Mouse (Mus musculus): ENCODE data around the gene Matn3. TPM values are rescaled to one million over a fixed set of nuclear protein-coding genes. Genes with fewer than 3 reads are reported as not detected.

Gene Matn3
- polyA plus RNA-seq (2016; fragmentation: Nextera tagmentation; extraction: Ambion mirVana) = 0.54 and 0.58 TPM in 2 replicates

DNA sequence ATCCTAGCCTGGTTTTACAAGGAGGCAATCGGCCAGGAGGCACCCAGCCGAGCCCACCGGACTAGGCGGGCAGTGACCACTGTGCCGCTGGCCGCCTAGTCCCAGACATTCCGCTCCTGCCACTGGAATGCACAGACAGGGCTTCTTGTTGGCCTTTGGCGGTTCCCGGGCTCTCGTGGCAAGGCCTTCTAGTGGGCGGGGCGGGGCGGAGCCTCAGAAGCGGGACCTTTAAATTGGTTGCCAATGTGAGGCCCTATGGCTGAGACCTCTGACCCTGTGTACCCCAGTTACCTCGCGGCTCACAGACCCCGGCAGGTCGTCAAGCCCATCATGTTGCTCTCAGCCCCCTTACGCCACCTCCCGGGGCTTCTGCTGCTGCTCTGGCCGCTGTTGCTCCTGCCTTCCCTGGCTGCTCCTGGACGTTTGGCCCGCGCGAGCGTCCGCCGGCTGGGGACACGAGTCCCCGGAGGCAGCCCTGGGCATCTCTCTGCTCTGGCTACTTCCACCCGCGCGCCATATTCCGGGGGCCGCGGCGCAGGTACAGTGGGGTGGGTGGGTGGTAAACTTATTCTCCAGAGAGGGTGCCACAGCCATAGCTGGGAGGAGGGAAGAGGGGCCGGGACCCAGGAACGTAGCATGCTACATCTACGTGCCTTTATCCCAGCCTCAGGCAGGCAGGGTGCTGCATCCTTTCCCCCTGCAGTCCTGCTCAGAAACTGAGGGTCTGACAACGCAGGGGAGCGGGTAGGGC, at the start of gene Matn3:
Matn3 (plus strand) TSS at position 216 of the 751 bp plus-strand sequence.
- peak; percentile 60 for ATAC-seq (ENCODE audit: low FRiP score)
- Histone ChIP-seq H3K4me3 (replicated peaks) (peak within 1 kb of the TSS; percentile 46), H3K4me2 (peak within 1 kb of the TSS; percentile 95), H3K36me3 (replicated peaks) (no peaks in the 10 kb centered on the region), H3K9me3 (no peaks in the 10 kb centered on the region), H3K9ac (peak within 1 kb of the TSS; percentile 59), H3K27ac (no peak within 1 kb of the TSS), H3K27me3 (peaks cover 35% of the 10 kb centered on the region), H3K4me1 (peaks cover 10% of the 10 kb centered on the region)
- under 1% methylated on average over 42 of the region's 42 CpGs for WGBS

DNA sequence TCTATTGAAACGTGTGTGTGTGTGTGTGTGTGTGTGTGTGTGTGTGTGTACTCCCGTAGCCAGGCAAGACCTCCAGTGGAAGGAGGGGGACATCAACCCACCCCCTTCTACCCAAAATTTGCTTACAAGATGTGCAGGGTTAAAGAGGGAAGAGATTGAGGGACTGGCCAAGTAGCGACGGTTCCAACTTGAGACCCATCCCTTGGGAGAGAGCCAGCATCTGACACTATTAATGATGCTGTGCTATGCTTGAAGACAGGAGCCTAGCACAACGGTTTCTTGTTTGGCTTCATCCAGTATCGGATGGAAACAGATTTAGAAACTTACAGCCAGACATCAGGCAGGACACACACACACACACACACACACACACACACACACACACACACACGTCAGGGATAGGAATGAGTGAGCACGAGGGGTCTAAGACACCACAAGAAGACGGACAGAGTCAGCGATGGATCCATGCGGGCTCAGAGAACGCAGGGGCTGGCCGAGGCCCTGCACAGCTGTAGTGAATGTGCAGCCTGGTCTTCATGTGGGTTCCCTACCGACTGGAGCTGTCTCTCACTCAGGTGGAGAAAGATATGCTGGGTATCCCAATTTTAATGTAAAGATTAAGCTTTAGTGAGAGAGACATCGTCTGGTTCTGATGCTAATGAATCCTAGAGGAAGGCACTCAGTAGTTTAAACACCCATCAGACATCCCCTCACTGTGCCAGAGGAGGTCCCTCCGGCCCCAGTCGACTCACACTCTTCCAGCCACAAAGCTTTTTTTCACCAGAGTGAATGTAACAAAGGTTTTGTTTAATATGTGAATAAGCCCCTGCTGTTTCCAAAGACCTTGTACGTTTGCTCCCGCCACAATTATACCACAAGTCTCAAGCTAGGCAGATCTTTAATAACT, 48.6 kb upstream of the Matn3 start:
- Histone ChIP-seq H3K9me3 (no peaks in the 10 kb centered on the region), H3K27me3 (no peaks in the 10 kb centered on the region), H3K27ac (no peak overlapping the region), H3K4me1 (peaks cover 16% of the 10 kb centered on the region), H3K36me3 (replicated peaks) (no peaks in the 10 kb centered on the region), H3K4me3 (replicated peaks) (no peak overlapping the region), H3K9ac (no peak overlapping the region), H3K4me2 (no peak overlapping the region)
- ATAC-seq (ENCODE audit: low FRiP score) = no peak
- WGBS = 55% methylated on average over 19 of the region's 19 CpGs

DNA sequence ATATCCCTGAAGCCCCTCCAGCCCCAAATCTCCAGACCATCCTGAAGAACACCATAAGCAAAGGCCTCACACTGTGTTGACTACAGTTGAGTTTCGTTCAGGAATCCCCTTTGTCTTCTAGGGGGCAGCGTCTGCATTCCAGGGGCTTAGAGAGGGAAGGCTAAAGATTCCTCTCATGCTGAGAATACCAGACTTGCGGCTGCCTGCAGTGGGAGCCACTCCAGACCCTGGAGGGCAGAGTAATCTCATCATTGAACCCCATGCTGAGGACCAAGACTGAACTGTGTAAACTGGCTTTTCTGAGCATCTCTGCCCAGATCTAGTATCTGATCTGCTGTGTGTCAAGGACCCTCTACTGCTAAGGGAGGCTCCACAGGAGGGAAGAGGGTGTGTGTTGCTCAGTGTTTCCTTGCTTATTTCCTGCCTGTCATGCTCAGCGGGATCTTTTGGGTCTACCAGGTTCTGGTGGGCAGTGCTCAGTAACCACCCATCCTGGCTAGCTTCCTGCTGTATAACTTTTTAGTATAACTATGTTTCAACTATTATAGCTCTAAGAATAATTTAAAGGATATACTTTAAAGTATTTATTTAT, 47.5 kb upstream of the Matn3 start:
- 19% methylated on average over 4 of the region's 4 CpGs for WGBS

DNA sequence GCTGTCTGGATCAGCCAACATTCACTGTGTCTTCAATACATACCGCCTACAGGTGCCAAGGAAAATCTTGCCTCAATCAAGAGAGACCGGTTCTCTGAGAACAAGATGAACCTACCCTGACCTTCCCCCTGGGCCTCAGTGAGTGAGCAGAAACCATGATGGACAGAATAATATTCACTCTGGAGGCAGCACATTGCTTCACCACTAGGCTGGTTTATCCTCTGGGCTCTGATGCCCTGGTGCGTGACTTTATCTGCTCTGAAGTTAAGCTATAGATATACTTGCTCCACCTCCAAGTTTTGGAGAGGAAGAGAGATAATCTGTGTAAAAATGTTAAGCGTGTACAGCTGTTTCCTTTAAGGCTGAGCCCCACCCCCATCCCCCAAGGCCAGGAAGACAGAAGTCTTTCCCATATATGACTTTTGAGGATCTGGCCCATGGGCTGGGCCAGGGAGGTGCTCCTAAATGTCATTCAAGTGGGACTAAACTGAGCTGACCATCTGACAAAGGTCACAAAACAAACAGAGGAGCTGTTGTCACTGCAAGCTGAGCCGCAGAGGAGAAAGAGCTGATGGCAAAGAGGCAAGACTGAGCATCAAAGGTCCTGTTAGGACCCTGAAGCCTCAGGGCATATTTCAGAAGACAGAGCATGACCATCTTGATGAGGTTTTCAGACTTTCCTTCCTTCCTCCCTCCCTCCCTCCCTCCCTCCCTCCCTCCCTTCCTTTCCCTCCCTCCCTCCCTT, 46.6 kb upstream of the Matn3 start:
- Histone ChIP-seq H3K4me3 (replicated peaks) (no peak overlapping the region), H3K36me3 (replicated peaks) (no peaks in the 10 kb centered on the region), H3K9ac (no peak overlapping the region), H3K27ac (no peak overlapping the region), H3K27me3 (no peaks in the 10 kb centered on the region), H3K4me2 (no peak overlapping the region), H3K9me3 (no peaks in the 10 kb centered on the region), H3K4me1 (peaks cover 16% of the 10 kb centered on the region)
- 68% methylated on average over 5 of the region's 5 CpGs for WGBS
- ATAC-seq (ENCODE audit: low FRiP score) = no peak

More for the DNA sequence above, 47.5 kb upstream of the Matn3 start:
- Histone ChIP-seq H3K27me3 (no peaks in the 10 kb centered on the region), H3K4me2 (no peak overlapping the region), H3K4me1 (peaks cover 16% of the 10 kb centered on the region), H3K9me3 (no peaks in the 10 kb centered on the region), H3K36me3 (replicated peaks) (no peaks in the 10 kb centered on the region), H3K9ac (no peak overlapping the region), H3K4me3 (replicated peaks) (no peak overlapping the region), H3K27ac (no peak overlapping the region)
- no peak for ATAC-seq (ENCODE audit: low FRiP score)

DNA sequence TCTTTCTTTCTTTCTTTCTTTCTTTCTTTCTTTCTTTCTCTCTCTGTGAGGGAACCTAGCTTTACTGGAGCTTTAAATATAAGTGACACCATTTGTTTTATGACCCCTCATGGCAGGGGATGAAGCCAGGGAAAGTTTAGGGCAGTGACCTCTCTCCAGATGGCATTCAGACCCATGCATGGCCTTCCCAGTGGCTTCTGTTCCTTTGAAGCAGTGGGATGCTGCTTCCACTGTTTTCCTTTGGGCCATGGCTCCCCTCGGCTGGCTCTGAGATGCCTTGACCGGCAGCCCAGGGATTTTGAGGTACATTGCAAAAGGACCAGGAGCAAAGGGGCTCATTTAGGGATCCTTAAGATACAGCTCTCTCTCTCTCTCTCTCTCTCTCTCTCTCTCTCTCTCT, 45.8 kb upstream of the Matn3 start:
- no peak overlapping the region for H3K27ac ChIP-seq
- peaks cover 16% of the 10 kb centered on the region for H3K4me1 ChIP-seq
- no peak for ATAC-seq (ENCODE audit: low FRiP score)
- no peak overlapping the region for H3K9ac ChIP-seq
- H3K36me3 ChIP-seq (replicated peaks) = no peaks in the 10 kb centered on the region
- H3K4me2 ChIP-seq = no peak overlapping the region
- H3K4me3 ChIP-seq (replicated peaks) = no peak overlapping the region
- H3K27me3 ChIP-seq = no peaks in the 10 kb centered on the region
- 26% methylated on average over 2 of the region's 2 CpGs for WGBS
- no peaks in the 10 kb centered on the region for H3K9me3 ChIP-seq

DNA sequence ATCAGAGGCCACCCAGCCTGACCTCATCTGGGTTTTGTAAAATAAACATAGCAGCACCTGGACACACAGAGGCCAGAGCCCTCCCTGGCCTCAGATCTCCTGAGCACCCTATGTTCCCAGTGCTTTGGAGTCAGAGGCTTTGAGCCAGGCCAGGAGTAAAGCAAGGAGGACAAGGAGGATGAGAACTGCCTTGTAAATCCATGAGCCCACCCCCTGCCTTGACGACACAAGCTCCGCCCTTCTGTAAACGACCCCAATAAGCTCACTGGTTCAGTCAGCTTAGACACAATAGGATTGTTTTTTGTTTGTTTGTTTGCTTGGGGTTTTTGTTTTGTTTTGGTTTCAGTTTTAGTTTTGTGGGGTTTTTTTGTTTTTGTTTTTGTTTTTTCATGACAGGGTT, 45.2 kb upstream of the Matn3 start:
- no peak overlapping the region for H3K27ac ChIP-seq
- no peaks in the 10 kb centered on the region for H3K36me3 ChIP-seq (replicated peaks)
- H3K9ac ChIP-seq = no peak overlapping the region
- H3K4me1 ChIP-seq = peaks cover 16% of the 10 kb centered on the region
- H3K4me3 ChIP-seq (replicated peaks) = no peak overlapping the region
- no peaks in the 10 kb centered on the region for H3K27me3 ChIP-seq
- 28% methylated on average over 3 of the region's 3 CpGs for WGBS
- H3K9me3 ChIP-seq = no peaks in the 10 kb centered on the region
- no peak overlapping the region for H3K4me2 ChIP-seq
- no peak for ATAC-seq (ENCODE audit: low FRiP score)

DNA sequence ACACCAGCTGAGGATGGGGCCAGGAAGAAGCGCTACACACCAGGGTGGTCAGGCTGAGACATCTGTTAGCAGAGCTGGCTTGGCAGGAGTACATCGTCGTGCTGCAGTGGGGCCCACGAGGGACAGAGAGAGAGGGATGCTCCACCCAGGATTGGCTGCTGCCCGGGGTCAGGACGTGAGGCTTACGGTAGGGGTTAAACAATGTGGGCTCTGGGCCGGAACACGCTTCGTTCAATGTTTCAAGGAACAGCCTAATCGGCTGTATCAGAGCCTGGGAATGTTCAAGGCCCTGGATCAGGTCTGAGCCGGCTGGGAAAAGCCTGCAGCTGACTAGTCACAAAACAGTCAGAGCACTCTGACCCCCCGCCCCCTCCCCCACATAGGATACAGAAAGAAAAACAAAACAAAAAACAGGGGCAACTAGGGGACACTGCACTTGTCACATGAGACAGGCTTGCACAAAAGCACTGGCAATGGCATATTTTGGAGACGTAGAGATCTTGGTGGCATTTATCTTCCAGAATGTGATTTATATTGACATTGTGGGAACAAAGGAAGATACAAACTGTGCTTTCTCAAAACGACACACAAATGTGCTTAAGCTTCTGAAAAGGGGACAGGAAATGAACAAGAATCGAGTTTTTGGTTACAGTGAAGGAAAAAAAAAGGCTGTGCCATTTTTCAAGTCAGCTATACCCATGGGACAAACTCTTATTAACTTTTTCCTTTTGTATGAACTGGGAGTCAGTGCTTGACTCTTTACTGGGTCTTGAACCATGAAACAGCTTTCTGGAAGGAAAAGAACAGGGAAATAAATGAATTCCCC, 34.7 kb upstream of the Matn3 start:
- peak overlapping the region; percentile 5; the same call in 1 of the 2 replicates for H3K27ac ChIP-seq
- no peak overlapping the region for H3K4me3 ChIP-seq (replicated peaks)
- peak overlapping the region; percentile 50; the same call in 1 of the 2 replicates for H3K9ac ChIP-seq
- ATAC-seq (ENCODE audit: low FRiP score) = peak; percentile 78
- peaks cover 9% of the 10 kb centered on the region for H3K4me1 ChIP-seq
- H3K27me3 ChIP-seq = no peaks in the 10 kb centered on the region
- no peaks in the 10 kb centered on the region for H3K36me3 ChIP-seq (replicated peaks)
- H3K9me3 ChIP-seq = no peaks in the 10 kb centered on the region
- 0 out of 2 replicates have a peak overlapping the region, but pooled peaks have one; percentile 21 for H3K4me2 ChIP-seq
- WGBS = 10% methylated on average over 16 of the region's 16 CpGs

DNA sequence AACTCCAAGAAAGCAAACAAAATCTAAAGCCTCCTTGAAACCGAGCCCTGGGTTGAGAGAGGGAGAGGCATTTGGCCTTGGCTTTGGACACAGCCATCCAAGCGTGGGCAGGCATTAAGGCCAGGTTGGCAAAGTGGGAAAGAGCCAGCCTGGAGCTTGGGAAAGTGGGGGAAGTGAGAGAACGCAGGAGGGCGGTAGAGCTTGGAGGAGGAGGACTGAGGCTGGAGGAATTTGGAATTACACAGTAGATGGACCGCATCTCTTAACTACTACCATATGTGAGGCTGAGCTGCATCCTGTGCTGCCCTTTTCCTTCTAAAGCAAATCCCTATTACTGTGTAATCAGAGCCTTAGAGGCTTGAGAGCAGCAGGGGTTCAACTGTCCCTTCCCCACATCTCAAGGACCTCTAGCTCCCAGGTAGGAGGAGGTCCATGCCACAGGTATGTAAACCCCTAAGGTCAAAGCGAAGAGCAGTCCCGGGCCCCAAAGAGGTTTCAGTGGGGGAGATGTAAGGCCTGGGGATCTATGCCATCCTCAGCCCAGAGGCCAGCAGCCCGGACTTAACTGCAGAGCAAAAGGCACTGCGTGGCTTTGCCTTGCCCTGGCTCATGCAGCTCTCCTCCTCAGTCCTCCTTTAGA, 33.9 kb upstream of the Matn3 start:
- peaks cover 9% of the 10 kb centered on the region for H3K4me1 ChIP-seq
- H3K27ac ChIP-seq = 0 out of 2 replicates have a peak overlapping the region, but pooled peaks have one; percentile 0
- no peak overlapping the region for H3K4me2 ChIP-seq
- 66% methylated on average over 9 of the region's 9 CpGs for WGBS
- no peak overlapping the region for H3K9ac ChIP-seq
- H3K27me3 ChIP-seq = no peaks in the 10 kb centered on the region
- H3K4me3 ChIP-seq (replicated peaks) = no peak overlapping the region
- no peaks in the 10 kb centered on the region for H3K9me3 ChIP-seq
- ATAC-seq (ENCODE audit: low FRiP score) = no peak
- H3K36me3 ChIP-seq (replicated peaks) = no peaks in the 10 kb centered on the region

DNA sequence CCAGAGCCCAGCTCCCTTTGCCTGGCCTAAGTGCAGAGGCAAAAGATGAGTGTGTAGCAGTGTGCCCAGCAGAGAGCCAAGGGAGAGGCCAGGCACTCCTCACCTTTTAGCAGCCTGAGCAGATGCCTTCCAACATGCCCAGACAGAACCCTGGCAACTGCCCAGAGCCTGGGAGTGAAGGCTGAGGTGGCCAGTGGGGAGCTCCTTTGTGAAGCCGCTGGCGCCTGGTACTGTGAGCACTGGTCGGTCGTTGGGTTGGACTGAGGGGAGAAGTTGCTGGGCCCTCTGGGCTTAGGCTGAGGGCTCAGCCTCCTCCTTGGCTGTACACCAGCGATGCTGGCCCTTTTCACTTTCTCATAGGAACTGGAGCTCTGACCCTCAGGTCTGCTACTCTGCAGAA, 31.4 kb upstream of the Matn3 start:
- no peaks in the 10 kb centered on the region for H3K36me3 ChIP-seq (replicated peaks)
- H3K4me3 ChIP-seq (replicated peaks) = no peak overlapping the region
- no peaks in the 10 kb centered on the region for H3K27me3 ChIP-seq
- ATAC-seq (ENCODE audit: low FRiP score) = no peak
- WGBS = 46% methylated on average over 5 of the region's 5 CpGs
- H3K9me3 ChIP-seq = no peaks in the 10 kb centered on the region
- 0 out of 2 replicates have a peak overlapping the region, but pooled peaks have one; percentile 16 for H3K27ac ChIP-seq
- no peak overlapping the region for H3K9ac ChIP-seq
- H3K4me2 ChIP-seq = no peak overlapping the region
- peaks cover 14% of the 10 kb centered on the region for H3K4me1 ChIP-seq

DNA sequence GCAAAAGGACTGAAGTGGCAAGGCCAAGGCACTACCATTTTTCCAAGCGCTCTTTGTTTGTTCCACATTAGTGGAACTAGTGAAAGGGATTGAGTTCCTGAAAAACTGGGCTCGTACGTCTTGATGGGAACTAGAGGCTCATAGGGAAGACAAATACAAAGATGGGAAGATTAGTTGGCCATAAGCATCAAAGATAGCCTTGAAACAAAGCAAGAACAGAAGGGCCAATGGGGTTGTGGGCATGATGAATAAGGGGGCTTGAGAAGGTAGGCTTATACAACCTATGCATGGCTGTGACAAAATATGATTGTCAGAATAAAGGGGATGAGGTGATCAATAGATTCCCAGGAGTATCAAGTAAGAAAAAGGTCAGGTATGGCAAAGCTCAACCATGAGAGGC, 28.5 kb upstream of the Matn3 start:
- 96% methylated on average over 3 of the region's 3 CpGs for WGBS
- H3K4me2 ChIP-seq = no peak overlapping the region
- no peaks in the 10 kb centered on the region for H3K9me3 ChIP-seq
- H3K36me3 ChIP-seq (replicated peaks) = 0 out of 2 replicates have a peak, but pooled peaks cover 2% of the 10 kb centered on the region
- no peak for ATAC-seq (ENCODE audit: low FRiP score)
- H3K27ac ChIP-seq = no peak overlapping the region
- H3K4me1 ChIP-seq = peaks cover 19% of the 10 kb centered on the region
- no peaks in the 10 kb centered on the region for H3K27me3 ChIP-seq
- no peak overlapping the region for H3K4me3 ChIP-seq (replicated peaks)
- no peak overlapping the region for H3K9ac ChIP-seq

DNA sequence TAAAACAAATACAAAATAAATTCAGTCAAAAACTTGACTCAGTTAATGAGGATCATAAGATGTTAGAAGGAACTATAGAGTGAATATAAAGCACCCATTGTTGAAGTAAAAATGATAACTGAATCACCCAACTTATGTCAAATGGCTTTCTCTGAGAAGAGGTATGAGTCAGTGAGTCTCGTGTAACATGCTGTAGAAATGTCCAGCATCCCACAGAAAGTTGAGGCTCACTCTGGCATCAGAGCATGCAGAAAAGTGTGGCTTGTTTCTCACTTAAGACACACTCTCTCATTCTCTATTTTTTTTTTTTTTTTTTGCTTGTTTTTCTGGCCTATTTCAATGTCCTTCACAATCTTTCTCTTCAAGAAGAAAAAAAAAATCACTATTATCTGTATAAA, 26.7 kb upstream of the Matn3 start:
- WGBS = 28% methylated on average over 1 of the region's 1 CpGs
- Histone ChIP-seq H3K4me1 (peaks cover 24% of the 10 kb centered on the region), H3K27ac (peak overlapping the region; percentile 97), H3K27me3 (no peaks in the 10 kb centered on the region), H3K4me3 (replicated peaks) (peak overlapping the region; percentile 74), H3K4me2 (peak overlapping the region; percentile 71), H3K36me3 (replicated peaks) (peaks cover 14% of the 10 kb centered on the region; the same call in 1 of the 2 replicates), H3K9me3 (no peaks in the 10 kb centered on the region), H3K9ac (peak overlapping the region; percentile 61)
- ATAC-seq (ENCODE audit: low FRiP score) = no peak

Measured in forebrain, embryonic 12.5 days (tissue).